Comparison of ENCODE assay signal across 18 mouse cellular contexts in genomic region chr13:31621741-31622140, GRCm38 (mm10). TPM values are rescaled to one million over a fixed set of nuclear protein-coding genes. Genes with fewer than 3 reads are reported as not detected.
DNase-seq lines count a peak whose midpoint lies in the region; ATAC-seq and TF ChIP-seq lines count a peak whose summit lies in the region.
"Had no signal": no experiment of that assay in that cellular context is flagged by ENCODE, and none has a peak within 500 bp of the region (broad histone marks: within the 10 kb centered on the region; RNA-seq: fewer than 3 reads in every experiment).

No protein-coding gene starts in this region.

- peaks cover 11% of the 10 kb centered on the region for H3K4me1 ChIP-seq in intestine, embryonic 14.5 days (replicated peaks; ENCODE audit: control insufficient read depth, insufficient read depth, low read length)
- no peaks in the 10 kb centered on the region for H3K4me1 ChIP-seq in intestine, postnatal 0 days (replicated peaks; ENCODE audit: control insufficient read depth, insufficient read depth, low read length)
- peaks cover 16% of the 10 kb centered on the region for H3K4me1 ChIP-seq in midbrain, embryonic 11.5 days (ENCODE audit: control insufficient read depth, insufficient read depth, low read length)
- H3K4me1 ChIP-seq in midbrain, embryonic 14.5 days (ENCODE audit: control insufficient read depth, insufficient read depth, low read length): peaks cover 19% of the 10 kb centered on the region
- peaks cover 6% of the 10 kb centered on the region; the same call in 1 of the 2 replicates for H3K4me1 ChIP-seq in small intestine, adult 2 months (ENCODE audit: control insufficient read depth, insufficient read depth, insufficient read length, low read length)
- H3K4me1 ChIP-seq in hindbrain, embryonic 14.5 days (replicated peaks; ENCODE audit: control insufficient read depth, insufficient read depth, low read length): peaks cover 21% of the 10 kb centered on the region

- no peaks in the 10 kb centered on the region for H3K9me3 ChIP-seq in intestine, embryonic 14.5 days (ENCODE audit: control insufficient read depth, low read length)
- H3K9me3 ChIP-seq in intestine, postnatal 0 days (ENCODE audit: control insufficient read depth): no peaks in the 10 kb centered on the region
- no peaks in the 10 kb centered on the region for H3K9me3 ChIP-seq in midbrain, embryonic 11.5 days (ENCODE audit: control insufficient read depth, low read length)
- H3K9me3 ChIP-seq in midbrain, embryonic 14.5 days (ENCODE audit: control insufficient read depth, low read length): no peaks in the 10 kb centered on the region
- H3K9me3 ChIP-seq in hindbrain, embryonic 14.5 days (ENCODE audit: control insufficient read depth, low read length): no peaks in the 10 kb centered on the region
- H3K9me3 ChIP-seq: heart, embryonic 12.5 days; hindbrain, embryonic 10.5 days; hindbrain, embryonic 15.5 days had no signal

- no peak for TF ChIP-seq CTCF in intestine, postnatal 0 days (IDR thresholded peaks at IDR 0.05; ENCODE audit: low read depth)
- TF ChIP-seq CTCF in small intestine, adult 2 months (IDR thresholded peaks at IDR 0.05; ENCODE audit: extremely low read depth, insufficient read length, insufficient replicate concordance, low read depth, low read length): no peak

- no peaks in the 10 kb centered on the region for H3K36me3 ChIP-seq in intestine, embryonic 14.5 days (ENCODE audit: control insufficient read depth, insufficient read depth, low read length)
- H3K36me3 ChIP-seq in intestine, postnatal 0 days (ENCODE audit: control insufficient read depth, insufficient read depth): no peaks in the 10 kb centered on the region
- no peaks in the 10 kb centered on the region for H3K36me3 ChIP-seq in midbrain, embryonic 11.5 days (ENCODE audit: control insufficient read depth, insufficient read depth, low read length)
- H3K36me3 ChIP-seq in midbrain, embryonic 14.5 days (ENCODE audit: control insufficient read depth, insufficient read depth, low read length): no peaks in the 10 kb centered on the region
- H3K36me3 ChIP-seq in small intestine, adult 2 months (ENCODE audit: control insufficient read depth, insufficient read depth, low read length): no peaks in the 10 kb centered on the region
- H3K36me3 ChIP-seq in hindbrain, embryonic 14.5 days (replicated peaks; ENCODE audit: control insufficient read depth, insufficient read depth): no peaks in the 10 kb centered on the region
- H3K36me3 ChIP-seq: forebrain, embryonic 12.5 days; heart, embryonic 12.5 days; hindbrain, embryonic 10.5 days; hindbrain, embryonic 15.5 days had no signal

- peaks cover 94% of the 10 kb centered on the region for H3K27me3 ChIP-seq in intestine, embryonic 14.5 days (replicated peaks; ENCODE audit: control insufficient read depth, insufficient read depth, low read length)
- peaks cover 98% of the 10 kb centered on the region for H3K27me3 ChIP-seq in intestine, postnatal 0 days (replicated peaks; ENCODE audit: control insufficient read depth, insufficient read depth, low read length)
- H3K27me3 ChIP-seq in midbrain, embryonic 11.5 days (ENCODE audit: control insufficient read depth, insufficient read depth, low read length): peaks cover 97% of the 10 kb centered on the region
- peaks cover 98% of the 10 kb centered on the region for H3K27me3 ChIP-seq in midbrain, embryonic 14.5 days (ENCODE audit: control insufficient read depth, insufficient read depth, low read length)
- H3K27me3 ChIP-seq in small intestine, adult 2 months (ENCODE audit: control insufficient read depth, insufficient read depth, low read length): peaks cover 59% of the 10 kb centered on the region
- H3K27me3 ChIP-seq in hindbrain, embryonic 14.5 days (ENCODE audit: control insufficient read depth, insufficient read depth, low read length): peaks cover 100% of the 10 kb centered on the region

- TF ChIP-seq POLR2A in small intestine, adult 2 months (IDR thresholded peaks at IDR 0.05; ENCODE audit: low read depth, low read length): no peak

- H3K4me2 ChIP-seq in intestine, embryonic 14.5 days (ENCODE audit: low read length): peak overlapping the region; percentile 67
- H3K4me2 ChIP-seq in intestine, postnatal 0 days (replicated peaks; ENCODE audit: low read depth): no peak overlapping the region
- no peak overlapping the region for H3K4me2 ChIP-seq in midbrain, embryonic 11.5 days
- no peak overlapping the region for H3K4me2 ChIP-seq in midbrain, embryonic 14.5 days (ENCODE audit: low read length)
- H3K4me2 ChIP-seq in hindbrain, embryonic 14.5 days (replicated peaks): no peak overlapping the region
- H3K4me2 ChIP-seq: forebrain, embryonic 12.5 days; heart, embryonic 12.5 days; hindbrain, embryonic 15.5 days had no signal

- H3K4me3 ChIP-seq in intestine, embryonic 14.5 days (ENCODE audit: low read depth, low read length): 0 out of 2 replicates have a peak overlapping the region, but pooled peaks have one; percentile 2
- no peak overlapping the region for H3K4me3 ChIP-seq in intestine, postnatal 0 days (ENCODE audit: low read depth, low read length)
- no peak overlapping the region for H3K4me3 ChIP-seq in midbrain, embryonic 11.5 days (ENCODE audit: low read depth, low read length)
- H3K4me3 ChIP-seq in midbrain, embryonic 14.5 days (replicated peaks; ENCODE audit: low read depth, low read length): no peak overlapping the region
- no peak overlapping the region for H3K4me3 ChIP-seq in small intestine, adult 2 months (ENCODE audit: low read depth, low read length)
- H3K4me3 ChIP-seq in hindbrain, embryonic 14.5 days (replicated peaks; ENCODE audit: low read length): no peak overlapping the region
- H3K4me3 ChIP-seq: forebrain, embryonic 12.5 days; heart, adult 2 months; heart, embryonic 12.5 days; hindbrain, embryonic 10.5 days; hindbrain, embryonic 15.5 days had no signal

- no peak for DNase-seq in intestine, embryonic 14.5 days (ENCODE audit: low spot score)
- peak; percentile 91 for DNase-seq in midbrain, embryonic 11.5 days (ENCODE audit: low spot score, missing footprints)
- DNase-seq in midbrain, embryonic 14.5 days: no peak
- peak; percentile 17 for DNase-seq in embryo, embryonic 9.5 days (ENCODE audit: extremely low spot score)
- no peak for DNase-seq in hindbrain, embryonic 14.5 days (ENCODE audit: low spot score)
- DNase-seq: adrenal gland, adult 2 months; adrenal gland, postnatal 36 days; cerebellum, adult 2 months; cerebellum, postnatal 10 days; gastrocnemius, postnatal 10 days; heart, adult 2 months had no signal

- ATAC-seq in intestine, embryonic 14.5 days (replicated peaks; ENCODE audit: low FRiP score, low TSS enrichment, low read depth): no peak
- ATAC-seq in intestine, postnatal 0 days: no peak
- ATAC-seq in midbrain, embryonic 11.5 days (ENCODE audit: low FRiP score): no peak
- ATAC-seq in midbrain, embryonic 14.5 days (ENCODE audit: low FRiP score, low TSS enrichment): no peak
- no peak for ATAC-seq in hindbrain, embryonic 14.5 days (ENCODE audit: low FRiP score)
- ATAC-seq: forebrain, embryonic 16.5 days had no signal

- 37% methylated on average over 9 of the region's 9 CpGs for WGBS in intestine, embryonic 14.5 days
- WGBS in intestine, postnatal 0 days: 25% methylated on average over 9 of the region's 9 CpGs
- 7% methylated on average over 9 of the region's 9 CpGs for WGBS in midbrain, embryonic 11.5 days
- 4% methylated on average over 9 of the region's 9 CpGs for WGBS in midbrain, embryonic 14.5 days
- WGBS in small intestine, adult 2 months: 21% methylated on average over 9 of the region's 9 CpGs
- 4% methylated on average over 9 of the region's 9 CpGs for WGBS in hindbrain, embryonic 14.5 days

- H3K27ac ChIP-seq in intestine, embryonic 14.5 days (ENCODE audit: low read depth): no peak overlapping the region
- no peak overlapping the region for H3K27ac ChIP-seq in intestine, postnatal 0 days (ENCODE audit: low read depth, low read length)
- no peak overlapping the region for H3K27ac ChIP-seq in midbrain, embryonic 11.5 days (ENCODE audit: low read depth, low read length)
- H3K27ac ChIP-seq in midbrain, embryonic 14.5 days (replicated peaks; ENCODE audit: low read depth, low read length): no peak overlapping the region
- 0 out of 2 replicates have a peak overlapping the region, but pooled peaks have one; percentile 2 for H3K27ac ChIP-seq in small intestine, adult 2 months (ENCODE audit: insufficient read depth, low read depth, low read length)
- no peak overlapping the region for H3K27ac ChIP-seq in hindbrain, embryonic 14.5 days
- H3K27ac ChIP-seq: forebrain, embryonic 12.5 days; heart, adult 2 months; hindbrain, embryonic 10.5 days; hindbrain, embryonic 15.5 days had no signal

- no peak overlapping the region for H3K9ac ChIP-seq in intestine, embryonic 14.5 days (ENCODE audit: low read length)
- H3K9ac ChIP-seq in intestine, postnatal 0 days (ENCODE audit: low read depth, low read length): no peak overlapping the region
- H3K9ac ChIP-seq in midbrain, embryonic 11.5 days (ENCODE audit: low read length): no peak overlapping the region
- no peak overlapping the region for H3K9ac ChIP-seq in midbrain, embryonic 14.5 days (replicated peaks; ENCODE audit: low read length)
- H3K9ac ChIP-seq in hindbrain, embryonic 14.5 days: no peak overlapping the region
- H3K9ac ChIP-seq: forebrain, embryonic 12.5 days; heart, embryonic 12.5 days; hindbrain, embryonic 15.5 days had no signal

RNA-seq across cellular contexts. Expression of gene Foxf2, which starts 3.9 kb away (rescaled TPM):
- polyA plus RNA-seq in intestine, embryonic 14.5 days (2014; fragmentation: Nextera tagmentation; extraction: Ambion mirVana): 27.8 and 28.3 TPM in 2 replicates
- polyA plus RNA-seq in intestine, postnatal 0 days (2015; fragmentation: Nextera tagmentation; extraction: Ambion mirVana): 9.3 and 10.6 TPM in 2 replicates
- polyA plus RNA-seq in midbrain, embryonic 11.5 days (2014; fragmentation: Nextera tagmentation; extraction: Ambion mirVana): 5.1 and 5.6 TPM in 2 replicates
- polyA plus RNA-seq in midbrain, embryonic 14.5 days (2014; fragmentation: Nextera tagmentation; extraction: Ambion mirVana): 3.3 and 5.3 TPM in 2 replicates
- 28.4 and 41.4 TPM in 2 replicates for polyA plus RNA-seq in small intestine, adult 2 months (2012; rRNA removed)
- polyA plus RNA-seq in hindbrain, embryonic 14.5 days (2014; fragmentation: Nextera tagmentation; extraction: Ambion mirVana): 5.3 and 6.2 TPM in 2 replicates
- polyA plus RNA-seq: adrenal gland, adult 2 months; heart, embryonic 12.5 days had no signal

Comparison
In these comparisons a context has a peak if more than half of its experiments do, and no peak if none do; other contexts are left out.
1. DNase-seq: peak in midbrain, embryonic 11.5 days (single experiment) and embryo, embryonic 9.5 days (single experiment); none in intestine, embryonic 14.5 days (single experiment), midbrain, embryonic 14.5 days (single experiment) and hindbrain, embryonic 14.5 days (single experiment).